In genomic region chr11:97883918-97884600, GRCm38 (mm10) we compare ENCODE assay signal across 8 mouse cellular contexts. TPM values are rescaled to one million over a fixed set of nuclear protein-coding genes. Genes with fewer than 3 reads are reported as not detected.
A peak's percentile ranks its signal among the peaks of the same experiment; 100 is the strongest.
DNase-seq lines count a peak whose midpoint lies in the region; ATAC-seq lines count a peak whose summit lies in the region.

Fbxo47 (minus strand) TSS chr11:97884154.

- 0 out of 2 replicates have a peak, but pooled peaks cover 3% of the 10 kb centered on the region for H3K9me3 ChIP-seq in heart, embryonic 13.5 days
- H3K9me3 ChIP-seq in liver, embryonic 12.5 days (replicated peaks): no peaks in the 10 kb centered on the region
- no peaks in the 10 kb centered on the region for H3K9me3 ChIP-seq in stomach, embryonic 15.5 days

- H3K27ac ChIP-seq in brown adipose tissue, adult 24 weeks (replicated peaks; ENCODE audit: low read depth, low read length): peak within 1 kb of the TSS; percentile 90
- peak within 1 kb of the TSS; percentile 83 for H3K27ac ChIP-seq in heart, embryonic 13.5 days (replicated peaks)
- H3K27ac ChIP-seq in liver, embryonic 12.5 days: peak within 1 kb of the TSS; percentile 83
- peak within 1 kb of the TSS; percentile 93 for H3K27ac ChIP-seq in stomach, embryonic 15.5 days

- H3K36me3 ChIP-seq in heart, embryonic 13.5 days: no peaks in the 10 kb centered on the region
- H3K36me3 ChIP-seq in liver, embryonic 12.5 days: no peaks in the 10 kb centered on the region
- H3K36me3 ChIP-seq in stomach, embryonic 15.5 days: no peaks in the 10 kb centered on the region

- H3K27me3 ChIP-seq in heart, embryonic 13.5 days (replicated peaks): no peaks in the 10 kb centered on the region
- no peaks in the 10 kb centered on the region for H3K27me3 ChIP-seq in liver, embryonic 12.5 days (replicated peaks)
- no peaks in the 10 kb centered on the region for H3K27me3 ChIP-seq in stomach, embryonic 15.5 days (replicated peaks)

- no peaks in the 10 kb centered on the region for H3K4me1 ChIP-seq in brown adipose tissue, adult 24 weeks (ENCODE audit: control insufficient read depth, insufficient read depth, insufficient read length, low read length)
- H3K4me1 ChIP-seq in heart, embryonic 13.5 days: 0 out of 2 replicates have a peak, but pooled peaks cover 3% of the 10 kb centered on the region
- H3K4me1 ChIP-seq in liver, embryonic 12.5 days: peaks cover 14% of the 10 kb centered on the region
- H3K4me1 ChIP-seq in stomach, embryonic 15.5 days: no peaks in the 10 kb centered on the region

- peak within 1 kb of the TSS; percentile 76 for H3K9ac ChIP-seq in heart, embryonic 13.5 days
- H3K9ac ChIP-seq in liver, embryonic 12.5 days: peak within 1 kb of the TSS; percentile 66
- H3K9ac ChIP-seq in stomach, embryonic 15.5 days: no peak within 1 kb of the TSS

- WGBS in heart, embryonic 13.5 days: under 1% methylated on average over 37 of the region's 37 CpGs
- under 1% methylated on average over 37 of the region's 37 CpGs for WGBS in liver, embryonic 12.5 days (ENCODE audit: insufficient replicate concordance)
- WGBS in stomach, embryonic 15.5 days: under 1% methylated on average over 37 of the region's 37 CpGs

- peak; percentile 95 for ATAC-seq in heart, embryonic 13.5 days (ENCODE audit: extremely low read depth, insufficient number of reproducible peaks, low FRiP score, low TSS enrichment)
- peak; percentile 91 for ATAC-seq in liver, embryonic 12.5 days
- peak; percentile 94 for ATAC-seq in stomach, embryonic 15.5 days (ENCODE audit: insufficient read depth, low FRiP score, low read depth)

- peak within 1 kb of the TSS; percentile 71 for H3K4me2 ChIP-seq in heart, embryonic 13.5 days
- H3K4me2 ChIP-seq in liver, embryonic 12.5 days: peak within 1 kb of the TSS; percentile 71
- peak within 1 kb of the TSS; percentile 68 for H3K4me2 ChIP-seq in stomach, embryonic 15.5 days

- peak; percentile 98 for DNase-seq in CD4-positive, CD25-positive, alpha-beta regulatory T cell, adult 2 months (ENCODE audit: low read depth, low spot score)
- DNase-seq in fat pad, adult 2 months (ENCODE audit: extremely low read depth, low read depth, low spot score): peak; percentile 76
- peak; percentile 98 for DNase-seq in kidney, postnatal 10 days
- DNase-seq in natural killer cell, adult 2 months (ENCODE audit: low spot score in 2 of 2): peak; percentile 95 to 97

- peak within 1 kb of the TSS; percentile 80 for H3K4me3 ChIP-seq in brown adipose tissue, adult 24 weeks (ENCODE audit: insufficient read depth, low read depth, low read length)
- H3K4me3 ChIP-seq in heart, embryonic 13.5 days: peak within 1 kb of the TSS; percentile 65
- peak within 1 kb of the TSS; percentile 66 for H3K4me3 ChIP-seq in liver, embryonic 12.5 days
- H3K4me3 ChIP-seq in stomach, embryonic 15.5 days (replicated peaks): peak within 1 kb of the TSS; percentile 57

RNA-seq across cellular contexts. Expression of gene Fbxo47, which starts in this region (rescaled TPM):
- polyA plus RNA-seq in brown adipose tissue, adult 24 weeks (2012; ENCODE audit: insufficient read depth, insufficient read length, missing spikeins): 1.3 and 1.8 TPM in 2 replicates
- 0.70 and 1.1 TPM in 2 replicates for polyA plus RNA-seq in heart, embryonic 13.5 days (2015; fragmentation: Nextera tagmentation; extraction: Ambion mirVana)
- 0.36 and 0.51 TPM in 2 replicates for polyA plus RNA-seq in liver, embryonic 12.5 days (2016; fragmentation: Nextera tagmentation; extraction: Ambion mirVana)
- 0.52 and 0.65 TPM in 2 replicates for polyA plus RNA-seq in stomach, embryonic 15.5 days (2015; fragmentation: Nextera tagmentation; extraction: Ambion mirVana)

Comparison
In these comparisons a context has a peak if more than half of its experiments do, and no peak if none do; other contexts are left out.
1. Peak in every context shown above with its lines: DNase-seq, ATAC-seq, H3K4me3 ChIP-seq and H3K27ac ChIP-seq.
2. Peak in ATAC-seq, H3K4me3 ChIP-seq, H3K27ac ChIP-seq, H3K9ac ChIP-seq and H3K4me2 ChIP-seq in liver, embryonic 12.5 days; RNA of the gene not detected or under 1 TPM.
3. Peak in ATAC-seq, H3K4me3 ChIP-seq, H3K27ac ChIP-seq and H3K4me2 ChIP-seq in stomach, embryonic 15.5 days; RNA of the gene not detected or under 1 TPM.